In the genomic region with DNA sequence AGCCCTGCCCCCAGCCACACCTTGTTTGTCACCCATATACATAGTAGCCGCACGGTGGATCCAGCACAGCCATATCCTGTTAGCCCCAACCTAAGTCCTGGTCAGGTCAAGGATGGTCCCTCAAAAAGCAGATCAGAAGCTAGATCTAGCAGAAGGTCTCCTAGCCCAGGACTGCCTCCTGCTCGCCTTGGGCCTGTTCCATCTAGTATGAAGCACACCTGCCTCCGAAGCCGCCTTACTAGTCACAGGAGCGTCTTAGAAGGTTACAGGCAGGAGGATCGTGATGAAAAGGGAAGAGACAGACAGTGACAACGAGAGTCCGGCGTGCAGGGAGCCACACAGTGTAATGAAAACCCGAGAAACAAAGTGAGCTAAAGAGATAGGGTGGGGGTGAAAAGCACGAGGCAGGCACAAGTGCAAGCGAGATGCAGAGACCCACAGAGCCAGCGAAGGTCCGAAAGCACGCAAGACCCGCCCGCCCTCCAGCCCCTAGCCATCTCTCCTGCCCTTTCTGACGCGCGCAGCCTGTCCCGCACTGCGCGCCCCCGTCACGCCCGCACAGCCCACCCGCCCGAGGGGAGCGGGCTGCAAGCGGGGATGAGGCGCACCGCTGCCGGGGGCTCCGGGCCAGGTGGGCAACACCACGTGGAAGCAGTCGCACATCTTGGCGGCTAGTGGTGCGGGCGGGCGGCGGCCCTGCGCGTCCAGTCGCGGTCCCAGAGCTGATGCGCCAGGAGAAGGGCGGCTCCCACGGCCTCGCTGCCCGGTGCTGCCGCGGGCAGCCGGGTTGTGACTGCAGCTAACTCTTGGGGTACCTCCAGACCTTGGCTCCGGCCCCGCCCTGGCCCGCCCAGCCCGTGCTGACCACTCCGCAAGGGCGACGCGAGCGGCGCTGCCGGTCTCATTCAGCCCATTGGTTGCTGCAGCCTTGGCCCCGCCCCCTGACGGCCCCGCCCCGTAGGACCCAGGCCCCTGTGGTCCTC, we compare ENCODE assay signal across 8 mouse cellular contexts. TPM values are rescaled to one million over a fixed set of nuclear protein-coding genes. Genes with fewer than 3 reads are reported as not detected.
A peak's percentile ranks its signal among the peaks of the same experiment; 100 is the strongest.
DNase-seq lines count a peak whose midpoint lies in the region; ATAC-seq and TF ChIP-seq lines count a peak whose summit lies in the region.

A gene (minus strand): TSS at position 794 of the 983 bp plus-strand sequence.

- peak within 1 kb of the TSS; percentile 59 for H3K4me3 ChIP-seq in forebrain, postnatal 0 days (ENCODE audit: low read depth, low read length)
- H3K4me3 ChIP-seq in intestine, embryonic 15.5 days (replicated peaks) = peak within 1 kb of the TSS; percentile 54
- peak within 1 kb of the TSS; percentile 65 for H3K4me3 ChIP-seq in midbrain, embryonic 13.5 days (replicated peaks)

- no peak within 1 kb of the TSS for H3K27ac ChIP-seq in forebrain, postnatal 0 days (ENCODE audit: low read depth, low read length)
- no peak within 1 kb of the TSS for H3K27ac ChIP-seq in intestine, embryonic 15.5 days
- H3K27ac ChIP-seq in midbrain, embryonic 13.5 days = no peak within 1 kb of the TSS

- no peak for DNase-seq in layer of hippocampus, postnatal 10 days (ENCODE audit: low spot score in 2 of 2)
- DNase-seq in layer of hippocampus, adult 9-10 months (ENCODE audit: low spot score) = no peak
- DNase-seq in adrenal gland, postnatal 25 days = peak; percentile 61
- peak; percentile 40 for DNase-seq in forebrain, postnatal 0 days
- DNase-seq in MN1 (ENCODE audit: low spot score) = no peak
- no peak for DNase-seq in spleen, postnatal 14 days (ENCODE audit: low spot score in 2 of 2)

- H3K27me3 ChIP-seq in forebrain, postnatal 0 days (ENCODE audit: insufficient read depth, low read length) = no peaks in the 10 kb centered on the region; the same call in none of the 2 replicates
- H3K27me3 ChIP-seq in intestine, embryonic 15.5 days (replicated peaks) = peaks cover 8% of the 10 kb centered on the region
- H3K27me3 ChIP-seq in midbrain, embryonic 13.5 days = peaks cover 56% of the 10 kb centered on the region

- no peaks in the 10 kb centered on the region for H3K9me3 ChIP-seq in forebrain, postnatal 0 days (ENCODE audit: low read length)
- no peaks in the 10 kb centered on the region for H3K9me3 ChIP-seq in intestine, embryonic 15.5 days
- no peaks in the 10 kb centered on the region for H3K9me3 ChIP-seq in midbrain, embryonic 13.5 days

- 4% methylated on average over 66 of the region's 69 CpGs for WGBS in forebrain, postnatal 0 days
- WGBS in intestine, embryonic 15.5 days = 3% methylated on average over 67 of the region's 69 CpGs
- whole genome bisulfite sequencing in midbrain, embryonic 13.5 days = 4% methylated on average over 65 of the region's 69 CpGs

- H3K4me2 ChIP-seq in forebrain, postnatal 0 days (ENCODE audit: low read depth) = peak within 1 kb of the TSS; percentile 99
- H3K4me2 ChIP-seq in intestine, embryonic 15.5 days (replicated peaks) = peak within 1 kb of the TSS; percentile 100
- H3K4me2 ChIP-seq in midbrain, embryonic 13.5 days (replicated peaks) = peak within 1 kb of the TSS; percentile 100

- peak; percentile 55 for ATAC-seq in forebrain, postnatal 0 days
- ATAC-seq in intestine, embryonic 15.5 days = peak; percentile 61
- ATAC-seq in midbrain, embryonic 13.5 days = peak; percentile 57

- TF ChIP-seq CTCF in forebrain, postnatal 0 days (IDR thresholded peaks at IDR 0.05; ENCODE audit: low read depth) = no peak

- H3K9ac ChIP-seq in forebrain, postnatal 0 days = peak within 1 kb of the TSS; percentile 72
- H3K9ac ChIP-seq in intestine, embryonic 15.5 days = peak within 1 kb of the TSS; percentile 48
- peak within 1 kb of the TSS; percentile 78 for H3K9ac ChIP-seq in midbrain, embryonic 13.5 days (replicated peaks)

- peaks cover 4% of the 10 kb centered on the region; the same call in 1 of the 2 replicates for H3K4me1 ChIP-seq in forebrain, postnatal 0 days (ENCODE audit: insufficient read depth)
- H3K4me1 ChIP-seq in intestine, embryonic 15.5 days (replicated peaks) = peaks cover 40% of the 10 kb centered on the region
- peaks cover 12% of the 10 kb centered on the region for H3K4me1 ChIP-seq in midbrain, embryonic 13.5 days (replicated peaks)

- no peaks in the 10 kb centered on the region for H3K36me3 ChIP-seq in forebrain, postnatal 0 days (ENCODE audit: insufficient read depth)
- H3K36me3 ChIP-seq in intestine, embryonic 15.5 days = no peaks in the 10 kb centered on the region
- H3K36me3 ChIP-seq in midbrain, embryonic 13.5 days = no peaks in the 10 kb centered on the region

RNA-seq across cellular contexts. Expression of the gene that starts here (rescaled TPM):
- 10 to 100 TPM; 11.8 to 17.1 TPM for total RNA-seq in layer of hippocampus, postnatal 10 days (2021)
- total RNA-seq in adrenal gland, postnatal 25 days (2021) = 5.1 and 5.7 TPM in 2 replicates
- 2.5 and 3.0 TPM in 2 replicates for total RNA-seq in forebrain, postnatal 0 days (2014; rRNA removed)
- 0.88 and 1.3 TPM in 2 replicates for polyA plus RNA-seq in forebrain, postnatal 0 days (2015; fragmentation: Nextera tagmentation; extraction: Ambion mirVana)
- 2.3 and 3.0 TPM in 2 replicates for polyA plus RNA-seq in intestine, embryonic 15.5 days (2015; fragmentation: Nextera tagmentation; extraction: Ambion mirVana)
- 0.31 and 0.37 TPM in 2 replicates for polyA plus RNA-seq in midbrain, embryonic 13.5 days (2015; fragmentation: Nextera tagmentation; extraction: Ambion mirVana)

Comparison
In these comparisons a context has a peak if more than half of its experiments do, and no peak if none do; other contexts are left out.
1. Peak in ATAC-seq, H3K4me3 ChIP-seq, H3K9ac ChIP-seq and H3K4me2 ChIP-seq in midbrain, embryonic 13.5 days; RNA of the gene not detected or under 1 TPM.
2. DNase-seq: peak in adrenal gland, postnatal 25 days (single experiment) and forebrain, postnatal 0 days (single experiment); none in layer of hippocampus, postnatal 10 days (0 of 2), layer of hippocampus, adult 9-10 months (single experiment), MN1 (single experiment) and spleen, postnatal 14 days (0 of 2).
3. Peak in every context shown above with its lines, with median percentiles within 50 percentile points of each other: ATAC-seq, H3K4me2 ChIP-seq, H3K4me3 ChIP-seq and H3K9ac ChIP-seq.